Mouse (Mus musculus) liver (tissue): ENCODE measurements around the gene Pnmal1.
"Not testable (repeated sequence)": the region's sequence is repeated elsewhere in the genome, so short reads cannot be mapped to it uniquely, and the experiment has no call there.

Experiments used
- DNase-seq: peaks from one replicate; pipeline ENCODE4 v3.0.0-alpha.2; 2020; ENCODE audit warnings: mixed read lengths

The Pnmal1 gene

GRCm38 (mm10) chr7:16953776-16954175 lies 5.7 kb upstream of the Pnmal1 start:
- not testable (repeated sequence) for DNase-seq

- DNase-seq = no peak
Measured at GRCm38 (mm10) chr7:16955712-16956111, 3.8 kb upstream of the Pnmal1 start.

DNA sequence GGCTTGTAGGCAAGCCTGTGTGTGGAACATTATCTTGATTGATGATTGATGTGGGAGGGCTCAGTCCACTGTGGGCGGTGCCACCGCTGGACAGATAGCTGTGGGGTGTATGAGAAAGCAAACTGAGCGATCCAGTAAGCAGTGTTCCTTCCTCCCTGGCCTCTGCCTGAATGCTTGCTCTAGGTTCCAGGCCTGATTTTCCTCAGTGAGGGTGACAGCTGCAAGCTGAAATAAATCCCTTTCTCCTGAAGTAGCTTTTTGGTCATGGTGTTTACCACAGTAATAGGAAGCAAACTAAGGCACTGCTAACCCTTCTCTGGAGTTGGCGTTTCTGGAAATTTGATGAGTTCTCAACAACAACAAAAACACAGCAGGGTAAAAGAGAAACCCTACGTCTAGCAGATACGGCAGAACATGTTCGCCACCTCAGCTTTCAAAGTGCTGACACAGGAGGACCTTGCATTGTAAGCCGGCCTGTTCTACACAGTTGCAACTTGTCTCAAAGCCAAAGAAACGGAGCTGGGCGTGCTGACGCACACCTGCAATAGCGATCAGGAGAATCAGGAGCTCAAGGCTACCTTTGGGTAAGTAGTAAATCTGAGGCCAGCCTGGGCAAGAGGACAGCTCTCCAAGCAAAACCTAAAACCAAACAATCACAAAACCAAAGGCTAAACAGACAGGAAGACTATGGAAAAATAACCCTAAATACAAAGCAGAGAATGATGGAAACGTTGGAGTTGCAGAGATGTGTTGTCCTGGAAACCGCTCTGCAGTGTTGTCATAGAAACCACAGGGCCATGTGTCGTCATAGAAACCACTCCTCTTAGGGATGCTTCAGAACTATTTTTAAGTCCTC lies 2.8 kb upstream of the Pnmal1 start:
- DNase-seq = no peak

GRCm38 (mm10) chr7:16961678-16962077 lies 2.2 kb downstream of the Pnmal1 start:
- no peak for DNase-seq

GRCm38 (mm10) chr7:16968414-16968813 lies 8.9 kb downstream of the Pnmal1 start:
- DNase-seq = no peak

- DNase-seq = no peak
Measured at GRCm38 (mm10) chr7:16971160-16971559, 11.7 kb downstream of the Pnmal1 start.

- peak; percentile 26 for DNase-seq
Measured at GRCm38 (mm10) chr7:16974018-16974417, 14.5 kb downstream of the Pnmal1 start.

DNA sequence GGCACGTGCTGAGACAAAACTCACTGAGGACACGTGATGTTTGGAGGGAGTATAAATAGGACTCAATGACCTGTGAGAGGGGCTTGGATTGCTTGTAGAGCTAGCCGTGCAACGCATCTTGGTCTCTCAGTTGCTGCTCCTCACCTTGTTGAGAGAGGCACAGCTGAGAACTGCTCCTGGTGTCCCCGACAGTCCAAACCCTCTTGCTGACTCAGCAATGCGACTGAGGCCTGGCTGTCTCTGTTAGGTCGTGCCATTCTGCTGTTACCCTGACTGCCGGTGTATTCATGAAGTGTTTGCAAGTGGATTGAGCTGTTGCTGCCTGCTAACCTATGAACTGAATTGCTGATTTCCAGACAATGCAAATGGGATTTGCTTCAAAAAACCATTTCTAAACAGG lies 16.8 kb downstream of the Pnmal1 start:
- DNase-seq = no peak

DNA sequence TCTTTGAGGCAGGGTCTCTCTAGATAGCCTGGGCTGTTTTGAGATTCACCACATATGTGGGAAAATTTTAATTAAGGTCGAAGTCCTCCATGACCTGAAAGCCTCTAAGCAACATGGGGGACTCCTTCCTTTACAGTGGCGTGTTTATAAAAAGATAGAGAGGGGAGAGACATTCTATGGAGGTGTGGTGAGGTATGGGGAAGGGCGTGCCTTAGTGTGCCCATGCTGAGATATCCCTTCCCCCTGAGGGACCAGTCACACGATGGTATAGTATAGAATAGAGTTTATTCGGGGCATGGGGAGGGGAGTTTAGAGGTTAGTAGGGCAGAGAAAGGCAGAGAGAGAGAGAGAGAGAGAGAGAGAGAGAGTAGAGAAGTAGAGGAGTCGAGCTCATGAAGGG lies 18.7 kb downstream of the Pnmal1 start:
- peak; percentile 48 for DNase-seq

DNA sequence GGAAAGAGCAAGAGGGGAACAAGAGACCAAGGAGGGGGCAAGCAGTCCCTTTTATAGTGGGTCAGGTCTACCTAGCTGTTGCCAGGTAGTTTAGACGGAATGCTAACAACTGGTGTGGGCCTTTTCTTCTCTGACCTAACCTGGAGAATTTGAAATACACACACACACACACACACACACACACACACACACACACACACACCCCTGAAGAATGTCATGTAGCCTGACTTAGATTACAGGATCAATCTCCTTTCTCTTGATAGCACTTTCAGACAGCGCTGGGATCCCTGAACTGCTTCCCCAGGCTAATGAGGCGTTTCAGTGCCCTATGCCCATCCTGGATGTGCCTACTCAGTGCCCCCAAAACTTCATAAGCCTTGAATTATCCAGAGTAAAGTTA lies 19.1 kb downstream of the Pnmal1 start:
- no peak for DNase-seq

DNA sequence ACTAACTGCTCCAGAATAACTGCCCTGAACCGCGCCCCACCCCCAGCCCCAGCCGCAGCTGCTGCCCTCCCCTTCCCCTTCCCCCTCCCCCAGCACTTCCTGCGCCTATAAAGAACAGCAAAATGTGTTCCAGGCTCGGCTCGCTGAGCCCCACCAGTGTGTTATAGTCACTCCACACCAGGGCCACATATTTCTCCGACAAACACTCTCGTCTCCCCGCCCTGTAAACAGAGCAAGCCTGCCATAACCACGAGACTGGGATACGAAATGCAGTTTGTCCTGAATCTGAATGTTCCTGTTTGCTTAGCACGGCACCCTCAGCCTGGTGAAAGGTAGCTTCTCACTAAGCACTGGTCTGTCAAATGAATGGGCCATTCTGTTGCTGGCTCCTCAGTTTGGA lies 20.9 kb downstream of the Pnmal1 start:
- peak; percentile 72 for DNase-seq

- DNase-seq = peak; percentile 50
Measured at GRCm38 (mm10) chr7:16982859-16983568, 23.5 kb downstream of the Pnmal1 start, which contains the start of gene Gm42372. TSS of gene Gm42372 (plus strand) at chr7:16983086.

DNA sequence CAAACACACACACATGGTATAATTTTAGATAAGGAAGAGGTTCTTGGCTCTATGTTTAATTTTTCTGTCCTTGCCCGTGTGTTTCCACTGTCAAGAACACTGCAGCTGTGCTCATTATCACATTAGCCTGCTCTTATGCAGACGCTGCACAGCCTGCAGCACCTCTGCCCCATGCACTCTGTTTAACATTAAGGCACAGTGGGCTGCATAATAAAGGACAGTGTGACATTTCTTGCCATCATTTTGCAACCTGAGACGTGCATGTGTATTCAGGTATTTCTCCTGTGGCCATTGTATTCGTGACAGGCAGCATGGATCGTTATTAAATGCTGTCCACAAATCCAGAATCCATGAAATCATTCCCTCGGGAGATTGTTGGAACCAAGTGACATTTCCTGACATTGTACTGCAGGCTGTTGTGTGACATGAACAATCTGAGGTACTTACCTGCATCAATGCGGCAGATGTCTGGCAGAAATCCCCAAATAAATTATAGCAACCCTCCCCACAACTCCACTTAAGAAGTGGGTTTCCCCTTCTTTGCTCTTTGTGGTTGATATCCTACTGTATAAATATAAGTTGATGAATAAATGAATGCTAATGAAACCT lies 28.2 kb downstream of the Pnmal1 start:
- DNase-seq = no peak

GRCm38 (mm10) chr7:16988405-16988804 lies 28.9 kb downstream of the Pnmal1 start:
- DNase-seq = peak; percentile 44

- no peak for DNase-seq
Measured at GRCm38 (mm10) chr7:16990006-16990744, 30.7 kb downstream of the Pnmal1 start.

GRCm38 (mm10) chr7:16991681-16992450 lies 32.4 kb downstream of the Pnmal1 start:
- peak; percentile 64 for DNase-seq

DNA sequence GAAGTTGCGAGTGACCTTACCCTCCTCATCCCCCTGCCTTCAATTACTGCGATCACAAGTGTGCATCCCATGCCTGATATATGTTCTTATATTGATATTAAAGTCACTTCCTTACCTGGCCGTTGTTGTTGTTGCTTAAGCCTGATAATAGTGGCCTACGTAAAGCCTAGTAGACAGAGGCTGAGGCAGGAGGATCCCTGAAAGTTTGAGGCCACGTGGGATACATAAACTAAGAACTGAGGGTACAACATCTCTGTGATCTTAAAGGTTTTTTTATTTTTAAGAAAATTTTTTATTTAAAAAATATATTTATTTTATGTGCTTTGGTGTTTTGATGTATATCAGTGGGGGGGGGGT lies 33.0 kb downstream of the Pnmal1 start, which contains the start of gene Ccdc8:
Gene Ccdc8, plus strand, starts transcription at position 258 of the 357 bp plus-strand sequence.
- no peak for DNase-seq

DNA sequence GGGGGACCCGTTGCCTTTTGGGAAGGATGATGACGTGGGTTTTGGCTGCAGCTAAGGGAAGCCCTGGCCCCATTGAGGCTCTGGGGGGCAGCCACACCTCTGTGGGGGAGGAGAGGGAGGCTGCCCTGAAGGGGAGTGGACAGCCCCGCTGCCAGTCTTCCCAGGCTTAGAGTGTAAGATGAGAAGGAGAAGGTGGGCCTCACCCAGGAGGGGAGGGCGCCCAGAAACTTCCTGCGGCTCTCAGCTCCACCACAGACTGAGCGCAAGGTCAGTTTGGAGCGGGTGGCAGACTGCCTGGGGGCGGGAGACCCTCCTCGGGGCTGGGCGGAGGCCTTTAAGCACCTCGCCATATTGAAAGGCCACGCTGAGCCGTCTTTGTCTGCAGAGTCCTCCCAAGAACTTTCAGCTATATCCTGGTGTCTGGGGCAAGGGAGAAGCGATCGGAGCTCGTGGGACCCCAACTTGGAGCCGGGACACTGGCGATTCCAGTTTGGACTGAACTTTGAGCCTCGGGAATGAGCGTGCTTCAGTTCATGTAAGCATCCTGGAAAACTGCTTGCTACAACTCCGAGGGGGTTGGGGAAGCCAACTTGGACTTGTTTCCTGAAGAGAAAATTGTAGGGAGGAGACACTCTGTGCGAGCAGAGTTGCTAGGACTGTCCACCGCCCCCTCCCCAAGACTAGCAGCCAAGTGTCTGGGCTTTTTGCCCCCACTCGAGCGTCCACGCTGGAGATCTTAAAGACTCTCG lies 34.3 kb downstream of the Pnmal1 start:
- DNase-seq = peak; percentile 80

GRCm38 (mm10) chr7:16994400-16994799 lies 34.9 kb downstream of the Pnmal1 start:
- DNase-seq = no peak

- DNase-seq = no peak
Measured at GRCm38 (mm10) chr7:16995345-16995744, 35.9 kb downstream of the Pnmal1 start.

- no peak for DNase-seq
Measured at GRCm38 (mm10) chr7:16999233-16999632, 39.8 kb downstream of the Pnmal1 start.
